Mouse (Mus musculus) midbrain, embryonic 12.5 days (tissue): ENCODE data around the gene P2rx7. TPM values are rescaled to one million over a fixed set of nuclear protein-coding genes. Genes with fewer than 3 reads are reported as not detected.

Source experiments
- ATAC-seq: fragments of 200-750 bp; cut with Nextera tagmentation; 2 replicates; pipeline ENCODE4 v1.8.0; 2017; ENCODE audit warnings: low read depth, moderate TSS enrichment, moderate library complexity; ENCODE audit not compliant: low FRiP score
- H3K27ac ChIP-seq: fragments of 300-500 bp; sonication (generic); replicated peaks from 2 replicates; pipeline ENCODE4 v1.5.1; 2016; ENCODE audit warnings: mild to moderate bottlenecking
- H3K27me3 ChIP-seq: fragments of 300-500 bp; sonication (generic); 2 replicates; pipeline ENCODE4 v1.6.1; 2016; ENCODE audit warnings: mild to moderate bottlenecking
- H3K36me3 ChIP-seq: fragments of 300-500 bp; sonication (generic); 2 replicates; pipeline ENCODE4 v1.6.1; 2016
- H3K4me1 ChIP-seq: fragments of 300-500 bp; sonication (generic); 2 replicates; pipeline ENCODE4 v1.6.1; 2016
- H3K4me2 ChIP-seq: fragments of 300-500 bp; sonication (generic); replicated peaks from 2 replicates; pipeline ENCODE4 v1.6.1; 2016; ENCODE audit warnings: mild to moderate bottlenecking, moderate library complexity
- H3K4me3 ChIP-seq: fragments of 300-500 bp; sonication (generic); 2 replicates; pipeline ENCODE4 v1.5.1; 2016; ENCODE audit warnings: mild to moderate bottlenecking
- H3K9ac ChIP-seq: fragments of 300-500 bp; sonication (generic); replicated peaks from 2 replicates; pipeline ENCODE4 v1.6.1; 2016; ENCODE audit warnings: mild to moderate bottlenecking, moderate library complexity
- H3K9me3 ChIP-seq: fragments of 300-500 bp; sonication (generic); 2 replicates; pipeline ENCODE4 v1.6.1; 2016; ENCODE audit warnings: mild to moderate bottlenecking
- WGBS: fragments of 180-500 bp; shearing (Covaris S2); methylation state at CpG from one replicate; pipeline ENCODE4 v1.1.7; 2016; 5-methylcytosine and 5-hydroxymethylcytosine counted together
- polyA plus RNA-seq: library from polyadenylated mRNA; unstranded; fragments of >200 nt; fragmentation: Nextera tagmentation; extraction: Ambion mirVana; gene quantifications from 2 replicates; pipeline ENCODE4 v1.2.1, GENCODE M21; 2016

The P2rx7 gene
- polyA plus RNA-seq, 1 experiment from 2014 or later, result 1.5 TPM

GRCm38 (mm10) chr5:122625565-122626252, 18.0 kb upstream of the P2rx7 start:
- no peak for ATAC-seq
- Histone ChIP-seq H3K27ac (no peak overlapping the region), H3K9me3 (no peaks in the 10 kb centered on the region), H3K4me2 (no peak overlapping the region), H3K4me3 (no peak overlapping the region), H3K27me3 (no peaks in the 10 kb centered on the region), H3K9ac (no peak overlapping the region), H3K36me3 (no peaks in the 10 kb centered on the region), H3K4me1 (peaks cover 4% of the 10 kb centered on the region; the same call in 1 of the 2 replicates)
- WGBS, result 89% methylated on average over 14 of the region's 14 CpGs

GRCm38 (mm10) chr5:122627243-122627642, 16.5 kb upstream of the P2rx7 start:
- Histone ChIP-seq H3K36me3 (no peaks in the 10 kb centered on the region), H3K27me3 (no peaks in the 10 kb centered on the region), H3K4me3 (no peak overlapping the region), H3K27ac (no peak overlapping the region), H3K9ac (no peak overlapping the region), H3K4me1 (no peaks in the 10 kb centered on the region), H3K4me2 (no peak overlapping the region), H3K9me3 (no peaks in the 10 kb centered on the region)
- ATAC-seq, result peak; percentile 65; the same call in 1 of the 2 replicates
- 44% methylated on average over 2 of the region's 2 CpGs for WGBS

GRCm38 (mm10) chr5:122635228-122635627, 8.5 kb upstream of the P2rx7 start:
- H3K4me2 ChIP-seq, result no peak overlapping the region
- no peak for ATAC-seq
- no peaks in the 10 kb centered on the region for H3K9me3 ChIP-seq
- H3K27ac ChIP-seq, result no peak overlapping the region
- H3K36me3 ChIP-seq, result no peaks in the 10 kb centered on the region
- peaks cover 4% of the 10 kb centered on the region; the same call in 1 of the 2 replicates for H3K4me1 ChIP-seq
- no peak overlapping the region for H3K4me3 ChIP-seq
- 84% methylated on average over 8 of the region's 8 CpGs for WGBS
- H3K27me3 ChIP-seq, result no peaks in the 10 kb centered on the region
- H3K9ac ChIP-seq, result no peak overlapping the region

GRCm38 (mm10) chr5:122636308-122636707, 7.4 kb upstream of the P2rx7 start:
- Histone ChIP-seq H3K9me3 (no peaks in the 10 kb centered on the region), H3K27ac (no peak overlapping the region), H3K4me3 (no peak overlapping the region), H3K4me2 (no peak overlapping the region), H3K4me1 (peaks cover 4% of the 10 kb centered on the region; the same call in 1 of the 2 replicates), H3K27me3 (no peaks in the 10 kb centered on the region), H3K36me3 (no peaks in the 10 kb centered on the region), H3K9ac (no peak overlapping the region)
- 77% methylated on average over 9 of the region's 9 CpGs for WGBS
- ATAC-seq, result no peak

- H3K4me2 ChIP-seq, result peak overlapping the region; percentile 43
- ATAC-seq, result no peak
- H3K9me3 ChIP-seq, result no peaks in the 10 kb centered on the region
- H3K36me3 ChIP-seq, result no peaks in the 10 kb centered on the region
- no peak overlapping the region for H3K9ac ChIP-seq
- H3K27me3 ChIP-seq, result no peaks in the 10 kb centered on the region
- H3K4me1 ChIP-seq, result peaks cover 4% of the 10 kb centered on the region; the same call in 1 of the 2 replicates
- 47% methylated on average over 16 of the region's 16 CpGs for WGBS
- H3K4me3 ChIP-seq, result peak overlapping the region; percentile 23
- H3K27ac ChIP-seq, result no peak overlapping the region
These were observed 6.8 kb upstream of the P2rx7 start for GRCm38 (mm10) chr5:122636958-122637357.

GRCm38 (mm10) chr5:122638296-122638695, 5.4 kb upstream of the P2rx7 start:
- no peak overlapping the region for H3K4me3 ChIP-seq
- ATAC-seq, result no peak
- WGBS, result 84% methylated on average over 2 of the region's 2 CpGs
- no peaks in the 10 kb centered on the region for H3K36me3 ChIP-seq
- no peak overlapping the region for H3K4me2 ChIP-seq
- no peaks in the 10 kb centered on the region for H3K27me3 ChIP-seq
- no peak overlapping the region for H3K27ac ChIP-seq
- H3K4me1 ChIP-seq, result peaks cover 4% of the 10 kb centered on the region; the same call in 1 of the 2 replicates
- no peak overlapping the region for H3K9ac ChIP-seq
- H3K9me3 ChIP-seq, result no peaks in the 10 kb centered on the region

GRCm38 (mm10) chr5:122639517-122639916, 4.2 kb upstream of the P2rx7 start:
- Histone ChIP-seq H3K4me3 (no peak overlapping the region), H3K9me3 (no peaks in the 10 kb centered on the region), H3K36me3 (no peaks in the 10 kb centered on the region), H3K27me3 (no peaks in the 10 kb centered on the region), H3K9ac (no peak overlapping the region), H3K4me1 (peaks cover 7% of the 10 kb centered on the region; the same call in 1 of the 2 replicates), H3K27ac (no peak overlapping the region), H3K4me2 (no peak overlapping the region)
- 95% methylated on average over 4 of the region's 4 CpGs for WGBS
- no peak for ATAC-seq

GRCm38 (mm10) chr5:122639986-122640385, 3.7 kb upstream of the P2rx7 start:
- H3K27ac ChIP-seq, result no peak overlapping the region
- no peak overlapping the region for H3K4me2 ChIP-seq
- WGBS, result 85% methylated on average over 5 of the region's 5 CpGs
- peaks cover 7% of the 10 kb centered on the region; the same call in 1 of the 2 replicates for H3K4me1 ChIP-seq
- H3K4me3 ChIP-seq, result no peak overlapping the region
- ATAC-seq, result no peak
- no peaks in the 10 kb centered on the region for H3K27me3 ChIP-seq
- no peaks in the 10 kb centered on the region for H3K9me3 ChIP-seq
- H3K9ac ChIP-seq, result no peak overlapping the region
- no peaks in the 10 kb centered on the region for H3K36me3 ChIP-seq

GRCm38 (mm10) chr5:122644111-122644607, 448 bp downstream of the P2rx7 start:
- no peak for ATAC-seq
- WGBS, result 85% methylated on average over 15 of the region's 15 CpGs
- Histone ChIP-seq H3K9me3 (no peaks in the 10 kb centered on the region), H3K4me1 (peaks cover 3% of the 10 kb centered on the region; the same call in 1 of the 2 replicates), H3K36me3 (no peaks in the 10 kb centered on the region), H3K4me3 (no peak overlapping the region), H3K27ac (no peak overlapping the region), H3K27me3 (no peaks in the 10 kb centered on the region), H3K4me2 (no peak overlapping the region), H3K9ac (no peak overlapping the region)

- no peaks in the 10 kb centered on the region for H3K9me3 ChIP-seq
- no peak for ATAC-seq
- H3K4me2 ChIP-seq, result no peak overlapping the region
- 96% methylated on average over 6 of the region's 6 CpGs for WGBS
- peaks cover 3% of the 10 kb centered on the region; the same call in 1 of the 2 replicates for H3K4me1 ChIP-seq
- no peak overlapping the region for H3K27ac ChIP-seq
- H3K36me3 ChIP-seq, result no peaks in the 10 kb centered on the region
- H3K9ac ChIP-seq, result no peak overlapping the region
- H3K27me3 ChIP-seq, result peaks cover 5% of the 10 kb centered on the region; the same call in 1 of the 2 replicates
- no peak overlapping the region for H3K4me3 ChIP-seq
These were observed 1.6 kb downstream of the P2rx7 start for GRCm38 (mm10) chr5:122645290-122645689.

GRCm38 (mm10) chr5:122646050-122646449, 2.3 kb downstream of the P2rx7 start:
- Histone ChIP-seq H3K9ac (no peak overlapping the region), H3K4me3 (no peak overlapping the region), H3K27ac (no peak overlapping the region), H3K27me3 (peaks cover 8% of the 10 kb centered on the region; the same call in 1 of the 2 replicates), H3K9me3 (no peaks in the 10 kb centered on the region), H3K4me2 (no peak overlapping the region), H3K36me3 (no peaks in the 10 kb centered on the region), H3K4me1 (peaks cover 3% of the 10 kb centered on the region; the same call in 1 of the 2 replicates)
- ATAC-seq, result no peak
- WGBS, result 90% methylated on average over 11 of the region's 11 CpGs

GRCm38 (mm10) chr5:122647256-122647924, 3.7 kb downstream of the P2rx7 start:
- peaks cover 8% of the 10 kb centered on the region for H3K4me1 ChIP-seq
- H3K27ac ChIP-seq, result no peak overlapping the region; the same call in 1 of the 2 replicates
- ATAC-seq, result no peak
- peaks cover 12% of the 10 kb centered on the region; the same call in 1 of the 2 replicates for H3K27me3 ChIP-seq
- no peak overlapping the region for H3K9ac ChIP-seq
- WGBS, result 68% methylated on average over 9 of the region's 9 CpGs
- no peaks in the 10 kb centered on the region for H3K9me3 ChIP-seq
- no peak overlapping the region for H3K4me3 ChIP-seq
- no peak overlapping the region for H3K4me2 ChIP-seq
- H3K36me3 ChIP-seq, result no peaks in the 10 kb centered on the region
